Mouse (Mus musculus) liver, embryonic 14.5 days (tissue): Measurements from ENCODE around the gene Unc13d. TPM values are rescaled to one million over a fixed set of nuclear protein-coding genes. Genes with fewer than 3 reads are reported as not detected.
A peak's percentile ranks its signal among the peaks of the same experiment; 100 is the strongest.
"Not testable (repeated sequence)": the region's sequence is repeated elsewhere in the genome, so short reads cannot be mapped to it uniquely, and the experiment has no call there.

Experiments
- ATAC-seq: fragments of 200-750 bp; cut with Nextera tagmentation; 2 replicates; pipeline ENCODE4 v1.8.0; 2017; ENCODE audit warnings: moderate number of reproducible peaks, mild to moderate bottlenecking, moderate library complexity; ENCODE audit not compliant: insufficient read depth
- DNase-seq, 3 experiments: peaks; one replicate each; pipeline ENCODE4 v3.0.0-alpha.2; 2012 to 2013; ENCODE audit warnings: low read depth in 3 of 3, low spot score in 3 of 3
- H3K27ac ChIP-seq: fragments of 300-500 bp; sonication (generic); 2 replicates; pipeline ENCODE4 v1.5.1; 2014; ENCODE audit warnings: moderate library complexity, mild to moderate bottlenecking, control low read depth, inconsistent platforms
- H3K27me3 ChIP-seq: fragments of 300-500 bp; sonication (generic); 2 replicates; pipeline ENCODE4 v1.6.1; 2014; ENCODE audit warnings: mild to moderate bottlenecking, low read length, moderate library complexity; ENCODE audit not compliant: control insufficient read depth, insufficient read depth
- H3K36me3 ChIP-seq: fragments of 300-500 bp; sonication (generic); replicated peaks from 2 replicates; pipeline ENCODE4 v1.6.1; 2014; ENCODE audit warnings: low read depth; ENCODE audit not compliant: control insufficient read depth, insufficient read depth
- H3K4me1 ChIP-seq, 2 experiments: fragments of 200-500 bp in 1 of 2; fragments of 300-500 bp in 1 of 2; sonication (generic) in 1 of 2; replicated peaks; 2 replicates each; pipeline ENCODE4 v1.6.1; 2012 to 2014; ENCODE audit warnings: antibody characterized with exemption in 1 of 2, inconsistent platforms in 1 of 2, low read length in 1 of 2; ENCODE audit not compliant: control insufficient read depth in 2 of 2, insufficient read depth in 2 of 2
- H3K4me2 ChIP-seq: fragments of 300-500 bp; sonication (generic); 2 replicates; pipeline ENCODE4 v1.6.1; 2014; ENCODE audit warnings: low read depth, mild to moderate bottlenecking, control low read depth, moderate library complexity
- H3K4me3 ChIP-seq, 2 experiments: fragments of 200-500 bp in 1 of 2; fragments of 300-500 bp in 1 of 2; sonication (generic) in 1 of 2; 2 replicates each; pipeline ENCODE4 v1.5.1; 2012 to 2014; ENCODE audit warnings: low read depth in 2 of 2, low read length in 2 of 2, mild to moderate bottlenecking in 2 of 2, control low read depth in 1 of 2, inconsistent platforms in 1 of 2, moderate library complexity in 1 of 2; ENCODE audit not compliant: insufficient read depth in 1 of 2
- H3K9ac ChIP-seq: fragments of 300-500 bp; sonication (generic); replicated peaks from 2 replicates; pipeline ENCODE4 v1.6.1; 2014; ENCODE audit warnings: mild to moderate bottlenecking, control low read depth, moderate library complexity
- H3K9me3 ChIP-seq: fragments of 300-500 bp; sonication (generic); 2 replicates; pipeline ENCODE4 v1.6.1; 2016; ENCODE audit warnings: low read length, mixed read lengths; ENCODE audit not compliant: control insufficient read depth
- CTCF ChIP-seq: IDR thresholded peaks from 2 replicates; pipeline ENCODE4 v1.5.1; 2016; ENCODE audit warnings: antibody characterized with exemption, low read depth, control low read depth
- EP300 ChIP-seq: IDR thresholded peaks from 2 replicates; pipeline ENCODE4 v1.6.1; 2016; ENCODE audit warnings: antibody characterized with exemption, low read depth
- WGBS: fragments of 180-500 bp; shearing (Covaris S2); extraction: QIAGEN DNeasy Blood & Tissue Kit; methylation state at CpG from one replicate; pipeline ENCODE4 v1.1.7; 2014; ENCODE audit not compliant: insufficient replicate concordance; 5-methylcytosine and 5-hydroxymethylcytosine counted together
- polyA plus RNA-seq, 2 experiments: library from polyadenylated mRNA; depleted of rRNA in 1 of 2; stranded (reverse) in 1 of 2; unstranded in 1 of 2; fragments of >200 nt; fragmentation: Nextera tagmentation in 1 of 2; extraction: Ambion mirVana in 1 of 2; gene quantifications; 2 replicates each; pipeline versions ENCODE4 v1.2.1 to v1.2.3; 2012 to 2014

Unc13d gene
- polyA plus RNA-seq, 2 experiments, result 16.8 to 18.7 TPM

DNA sequence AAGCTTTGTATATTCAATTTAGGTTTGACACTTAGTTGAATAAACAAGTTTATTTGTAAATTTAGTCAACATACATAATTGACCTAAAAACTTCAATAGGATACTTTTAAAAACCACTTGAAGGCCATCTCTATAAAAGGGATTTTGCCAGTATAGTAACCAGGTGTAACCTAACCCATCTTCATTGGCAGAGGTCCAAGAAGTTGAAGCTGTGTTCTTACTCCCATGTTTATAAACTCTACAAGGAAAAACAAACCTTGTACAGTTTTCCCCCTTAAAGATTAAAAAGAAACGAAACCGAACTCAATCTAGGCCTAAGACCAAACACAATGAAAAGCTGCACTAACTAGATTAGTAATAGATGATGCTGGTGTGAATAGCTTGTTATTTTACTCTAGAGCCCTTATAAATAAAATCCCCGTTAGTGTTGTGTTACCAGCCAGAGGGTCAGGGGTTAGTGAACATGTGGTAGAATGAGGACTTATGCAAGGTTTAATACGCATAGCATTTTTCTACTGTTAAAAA lies 55.4 kb downstream of the Unc13d start:
- DNase-seq (no peak), ATAC-seq (no peak)
- Histone ChIP-seq H3K4me3 (peak overlapping the region in 1 of 2 experiments; percentile 55; a peak in 2 of 4 replicates), H3K9me3 (no peaks in the 10 kb centered on the region), H3K9ac (peak overlapping the region; percentile 47), H3K4me1 (peaks cover 4 to 6% of the 10 kb centered on the region in 2 experiments; a peak in 3 of 4 replicates), H3K4me2 (peak overlapping the region; percentile 77), H3K36me3 (peaks cover 20% of the 10 kb centered on the region), H3K27ac (no peak overlapping the region), H3K27me3 (no peaks in the 10 kb centered on the region)
- no peak for TF ChIP-seq CTCF
- 76% methylated on average over 4 of the region's 4 CpGs for WGBS

DNA sequence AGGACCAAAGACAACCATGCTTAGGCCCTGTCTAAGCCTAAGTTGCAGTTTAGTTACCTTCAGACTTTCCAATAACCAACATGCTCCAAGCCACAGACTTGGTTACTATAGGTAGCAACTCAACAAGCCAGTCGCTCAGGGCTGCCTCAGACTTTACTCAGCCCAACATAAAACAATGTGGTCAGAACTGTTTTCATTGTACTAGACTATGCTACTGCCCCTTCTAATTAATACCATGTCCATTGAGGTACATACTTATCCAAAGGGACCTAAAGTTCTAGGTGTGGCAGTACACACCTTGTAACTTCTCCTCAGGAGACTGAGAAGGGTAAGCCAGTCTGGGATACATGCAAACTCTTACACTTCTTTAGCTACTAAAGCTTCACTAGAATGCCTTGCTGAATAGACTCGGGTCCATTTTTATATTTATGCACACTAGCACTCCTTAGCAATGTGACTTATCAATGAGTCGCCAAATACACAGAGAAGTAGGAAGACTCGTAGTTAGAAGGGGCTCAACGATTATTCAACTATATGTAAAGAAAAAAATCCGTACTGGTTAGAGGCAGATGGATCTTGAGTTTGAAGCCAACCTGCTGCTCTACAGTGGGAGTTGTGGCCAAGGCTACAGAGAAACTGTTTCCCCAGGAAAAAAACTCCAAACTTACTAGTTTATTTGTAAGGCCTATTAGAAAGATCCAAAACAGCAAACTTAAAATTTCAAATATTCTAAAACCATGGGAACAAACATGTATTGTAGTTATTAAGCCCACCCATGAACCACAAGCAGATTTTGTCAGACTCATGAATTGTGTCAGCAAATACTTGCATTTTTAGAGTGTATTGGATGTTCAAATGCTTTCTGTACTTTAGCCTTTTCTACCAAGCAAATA lies 56.2 kb downstream of the Unc13d start:
- 52% methylated on average over 6 of the region's 6 CpGs for WGBS
- Histone ChIP-seq H3K4me1 (peaks cover 4 to 6% of the 10 kb centered on the region in 2 experiments; a peak in 3 of 4 replicates), H3K27ac (no peak overlapping the region), H3K4me3 (peak overlapping the region in 1 of 2 experiments; percentile 55; a peak in 2 of 4 replicates), H3K27me3 (no peaks in the 10 kb centered on the region), H3K9me3 (no peaks in the 10 kb centered on the region), H3K36me3 (peaks cover 20% of the 10 kb centered on the region), H3K4me2 (peak overlapping the region; percentile 77), H3K9ac (peak overlapping the region; percentile 45; the same call in 1 of the 2 replicates)
- ATAC-seq (no peak), DNase-seq (peak in 1 of 3 experiments; percentile 58)
- no peak for TF ChIP-seq CTCF
- 0 out of 2 replicates have a peak, but pooled peaks have one; percentile 13 for TF ChIP-seq EP300

DNA sequence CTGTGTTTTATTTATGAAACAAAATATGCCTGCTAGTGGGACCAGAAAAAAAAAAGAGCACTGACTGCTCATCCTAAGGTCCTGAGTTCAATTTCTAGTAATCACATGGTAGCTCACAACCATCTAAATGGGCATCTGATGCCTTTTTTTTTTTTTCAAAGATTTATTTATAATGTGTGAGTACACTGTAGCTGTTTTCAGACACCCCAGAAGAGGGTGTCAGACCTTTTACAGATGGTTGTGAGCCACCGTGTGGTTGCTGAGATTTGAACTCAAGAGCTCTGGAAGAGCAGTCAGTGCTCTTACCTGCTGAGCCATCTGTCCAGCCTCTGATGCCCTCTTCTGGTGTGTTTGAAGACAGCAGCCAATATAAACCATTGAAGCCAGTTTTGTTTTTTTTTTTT lies 57.2 kb downstream of the Unc13d start:
- Histone ChIP-seq H3K4me3 (no peak overlapping the region), H3K9me3 (no peaks in the 10 kb centered on the region), H3K4me1 (peaks cover 4 to 6% of the 10 kb centered on the region in 2 experiments; a peak in 3 of 4 replicates), H3K4me2 (no peak overlapping the region), H3K36me3 (peaks cover 20% of the 10 kb centered on the region), H3K27me3 (no peaks in the 10 kb centered on the region), H3K27ac (no peak overlapping the region), H3K9ac (no peak overlapping the region)
- 24% methylated on average over 1 of the region's 1 CpGs for WGBS
- DNase-seq (peak in 1 of 3 experiments; percentile 48), ATAC-seq (no peak)
- TF ChIP-seq EP300 (no peak), CTCF (peak; percentile 42)

DNA sequence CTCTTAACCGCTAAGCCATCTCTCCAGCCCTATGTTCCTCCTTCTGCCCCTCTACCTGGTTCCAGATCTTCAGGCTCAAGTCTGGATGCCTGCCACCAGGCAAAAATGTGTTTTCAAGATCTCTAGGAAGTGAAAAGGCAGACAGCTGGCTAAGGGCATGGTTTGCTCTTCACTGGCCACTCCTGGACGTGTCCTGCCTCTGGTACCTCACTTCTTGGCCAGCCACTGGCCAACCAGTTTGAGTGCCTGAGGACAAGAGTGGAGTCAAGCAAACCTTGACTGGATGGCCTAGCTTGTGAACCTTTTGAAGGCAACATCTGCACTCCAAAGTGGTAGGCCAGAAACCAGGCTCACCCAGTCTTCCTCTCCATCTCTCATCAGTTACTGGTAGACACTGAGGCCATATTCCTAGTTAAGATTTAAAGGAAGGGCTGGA lies 57.8 kb downstream of the Unc13d start:
- no peak overlapping the region for H3K4me2 ChIP-seq
- H3K9me3 ChIP-seq, result no peaks in the 10 kb centered on the region
- peaks cover 2 to 4% of the 10 kb centered on the region in 2 experiments; a peak in 3 of 4 replicates for H3K4me1 ChIP-seq
- no peak overlapping the region for H3K27ac ChIP-seq
- H3K4me3 ChIP-seq, result no peak overlapping the region
- peaks cover 20% of the 10 kb centered on the region for H3K36me3 ChIP-seq
- 91% methylated on average over 2 of the region's 2 CpGs for WGBS
- TF ChIP-seq EP300, result no peak
- no peak for TF ChIP-seq CTCF
- ATAC-seq, result no peak
- peak in 1 of 3 experiments; percentile 45 for DNase-seq
- no peak overlapping the region for H3K9ac ChIP-seq
- no peaks in the 10 kb centered on the region for H3K27me3 ChIP-seq

DNA sequence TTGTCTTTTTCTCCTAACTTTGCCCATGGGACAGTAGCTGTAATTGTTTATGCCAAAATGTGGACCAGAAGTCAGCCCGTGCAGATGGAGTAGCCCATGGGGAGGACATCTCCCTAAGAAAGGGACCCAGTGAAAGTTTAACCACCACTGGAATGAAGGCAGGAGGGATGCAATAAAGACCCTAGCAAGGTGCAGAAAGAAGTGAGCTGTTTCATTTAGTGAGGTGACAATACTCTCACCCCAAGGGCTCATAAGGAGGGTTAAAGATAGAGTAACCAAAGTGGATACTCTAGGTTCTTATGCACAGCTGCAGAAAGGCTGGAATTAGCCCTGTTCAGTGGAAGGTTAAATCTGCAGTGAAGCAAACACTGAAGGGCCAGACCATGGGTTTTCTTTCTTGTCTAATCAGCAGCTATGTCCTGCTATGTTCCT lies 58.4 kb downstream of the Unc13d start:
- H3K9ac ChIP-seq, result no peak overlapping the region
- no peak overlapping the region for H3K4me2 ChIP-seq
- ATAC-seq (no peak), DNase-seq (no peak)
- H3K4me3 ChIP-seq, result no peak overlapping the region
- H3K27me3 ChIP-seq, result no peaks in the 10 kb centered on the region; the same call in 1 of the 2 replicates
- no peak overlapping the region for H3K27ac ChIP-seq
- H3K9me3 ChIP-seq, result no peaks in the 10 kb centered on the region
- no peak for TF ChIP-seq EP300
- peaks cover 20% of the 10 kb centered on the region for H3K36me3 ChIP-seq
- 87% methylated on average over 1 of the region's 1 CpGs for WGBS
- H3K4me1 ChIP-seq, result peaks cover 3 to 4% of the 10 kb centered on the region in 2 experiments; a peak in 3 of 4 replicates

DNA sequence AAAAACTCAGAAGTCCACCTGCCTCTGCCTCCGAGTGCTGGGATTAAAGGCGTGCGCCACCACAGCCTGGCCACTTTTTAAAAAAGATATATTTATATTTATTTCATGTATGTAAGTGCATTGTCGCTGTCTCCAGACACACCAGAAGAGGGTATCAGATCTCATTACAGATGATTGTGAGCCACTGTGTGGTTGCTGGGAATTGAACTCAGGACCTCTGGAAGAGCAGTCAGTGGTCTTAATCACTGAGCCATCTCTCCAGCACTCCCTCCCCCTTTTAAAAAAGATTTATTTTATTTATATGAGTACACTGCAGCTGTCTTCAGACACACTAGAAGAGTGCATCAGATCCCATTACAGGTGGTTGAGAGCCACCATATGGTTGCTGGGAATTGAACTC lies 58.9 kb downstream of the Unc13d start:
- not testable (repeated sequence) for H3K9ac ChIP-seq, H3K27me3 ChIP-seq, H3K4me2 ChIP-seq, H3K27ac ChIP-seq, H3K9me3 ChIP-seq, H3K4me1 ChIP-seq, DNase-seq, ATAC-seq, H3K4me3 ChIP-seq
- peaks cover 20% of the 10 kb centered on the region for H3K36me3 ChIP-seq
- 85% methylated on average over 4 of the region's 4 CpGs for WGBS
